ENCODE assay signal across 13 mouse cellular contexts in the genomic region with DNA sequence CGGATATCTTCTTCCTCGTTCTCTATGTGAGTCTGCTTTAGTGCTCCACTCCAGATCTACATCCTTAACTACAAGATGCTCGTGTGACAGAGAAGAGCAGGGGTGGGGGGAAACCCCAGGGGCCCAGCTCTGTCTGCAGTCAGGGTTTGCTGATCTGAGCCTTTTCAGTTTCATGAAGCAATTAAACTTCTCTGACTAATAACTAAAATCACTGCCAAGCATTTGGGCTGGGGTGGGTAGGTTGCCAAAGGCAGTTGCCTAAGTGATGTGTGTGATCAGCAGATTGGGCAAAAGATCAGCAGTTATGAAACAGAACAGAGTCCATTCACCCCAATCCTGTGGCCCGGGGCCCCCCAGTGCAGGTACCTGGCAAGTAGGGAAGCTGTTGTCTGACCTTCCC.
DNase-seq lines count a peak whose midpoint lies in the region; TF ChIP-seq lines count a peak whose summit lies in the region.
"Had no signal": no experiment of that assay in that cellular context is flagged by ENCODE, and none has a peak within 500 bp of the region (broad histone marks: within the 10 kb centered on the region; RNA-seq: fewer than 3 reads in every experiment).

No protein-coding gene starts in this region.

- no peak overlapping the region for H3K4me3 ChIP-seq in heart, adult 2 months
- no peak overlapping the region for H3K4me3 ChIP-seq in heart, embryonic 10.5 days
- no peak overlapping the region for H3K4me3 ChIP-seq in hindbrain, embryonic 10.5 days
- H3K4me3 ChIP-seq: hindbrain, embryonic 12.5 days; myocyte had no signal

- no peak overlapping the region for H3K27ac ChIP-seq in heart, adult 2 months
- no peak overlapping the region for H3K27ac ChIP-seq in heart, embryonic 10.5 days
- no peak overlapping the region for H3K27ac ChIP-seq in hindbrain, embryonic 10.5 days
- H3K27ac ChIP-seq: hindbrain, embryonic 12.5 days; macrophage had no signal

- DNase-seq in heart, adult 2 months = peak; percentile 22 to 39
- no peak for DNase-seq in heart, embryonic 10.5 days (ENCODE audit: low spot score)
- peak; percentile 26 for DNase-seq in urinary bladder, postnatal 25 days (ENCODE audit: low spot score)
- no peak for DNase-seq in urinary bladder, postnatal 4 days (ENCODE audit: low spot score in 2 of 2)
- DNase-seq in gastrocnemius, postnatal 36 days = peak; percentile 41 to 58
- no peak for DNase-seq in hindbrain, embryonic 10.5 days (ENCODE audit: low spot score)
- no peak for DNase-seq in left cerebral cortex, adult 18-20 months (ENCODE audit: low spot score in 2 of 2)
- no peak for DNase-seq in thymus, postnatal 4 days
- DNase-seq: left cerebral cortex, postnatal 4 days; right cerebral cortex, adult 18-20 months had no signal

- intact Hi-C loops in heart, adult 2 months (cut with DNase I) = no loop called here
- intact Hi-C loops in gastrocnemius, postnatal 36 days (cut with DNase I) = no loop called here

- 69% methylated on average over 4 of the region's 4 CpGs for WGBS in heart, adult 2 months
- WGBS in heart, embryonic 10.5 days = 88% methylated on average over 4 of the region's 4 CpGs
- 91% methylated on average over 4 of the region's 4 CpGs for WGBS in hindbrain, embryonic 10.5 days

- H3K79me2 ChIP-seq in heart, adult 2 months (replicated peaks; ENCODE audit: control insufficient read depth, insufficient read depth, low read length) = no peaks in the 10 kb centered on the region

- TF ChIP-seq POLR2A in heart, adult 2 months (IDR thresholded peaks at IDR 0.05; ENCODE audit: insufficient read depth, low read depth, low read length) = no peak

- TF ChIP-seq EP300 in heart, adult 2 months (IDR thresholded peaks at IDR 0.05; ENCODE audit: insufficient read depth, low read depth, low read length) = no peak

- H3K4me1 ChIP-seq in heart, adult 2 months (ENCODE audit: control insufficient read depth, insufficient read depth, low read length) = peaks cover 2% of the 10 kb centered on the region
- H3K4me1 ChIP-seq in heart, embryonic 10.5 days = peaks cover 22% of the 10 kb centered on the region
- peaks cover 14% of the 10 kb centered on the region for H3K4me1 ChIP-seq in hindbrain, embryonic 10.5 days (replicated peaks)

- no peaks in the 10 kb centered on the region for H3K27me3 ChIP-seq in heart, adult 2 months (ENCODE audit: control insufficient read depth, insufficient read depth, low read length)
- H3K27me3 ChIP-seq in heart, embryonic 10.5 days (ENCODE audit: insufficient read depth, poor library complexity, severe bottlenecking) = no peaks in the 10 kb centered on the region
- H3K27me3 ChIP-seq in hindbrain, embryonic 10.5 days (ENCODE audit: insufficient read depth, poor library complexity, severe bottlenecking) = no peaks in the 10 kb centered on the region
- H3K27me3 ChIP-seq: hindbrain, embryonic 12.5 days had no signal

- no peak overlapping the region for H3K9ac ChIP-seq in heart, adult 2 months (ENCODE audit: low read depth, low read length)
- H3K9ac ChIP-seq: hindbrain, embryonic 12.5 days had no signal

- H3K9me3 ChIP-seq in heart, embryonic 10.5 days = no peaks in the 10 kb centered on the region
- H3K9me3 ChIP-seq in hindbrain, embryonic 10.5 days = peaks cover 5% of the 10 kb centered on the region; the same call in 1 of the 2 replicates
- H3K9me3 ChIP-seq: hindbrain, embryonic 12.5 days had no signal

- TF ChIP-seq CTCF in heart, adult 2 months (IDR thresholded peaks at IDR 0.05) = no peak

- H3K36me3 ChIP-seq in heart, adult 2 months (ENCODE audit: control insufficient read depth, insufficient read depth, low read length) = no peaks in the 10 kb centered on the region
- peaks cover 6% of the 10 kb centered on the region; the same call in 1 of the 2 replicates for H3K36me3 ChIP-seq in heart, embryonic 10.5 days
- peaks cover 15% of the 10 kb centered on the region for H3K36me3 ChIP-seq in hindbrain, embryonic 10.5 days
- H3K36me3 ChIP-seq: hindbrain, embryonic 12.5 days had no signal

Comparison
In these comparisons a context has a peak if more than half of its experiments do, and no peak if none do; other contexts are left out.
1. DNase-seq: peak in heart, adult 2 months (2 of 2), urinary bladder, postnatal 25 days (single experiment) and gastrocnemius, postnatal 36 days (2 of 2); none in heart, embryonic 10.5 days (single experiment), urinary bladder, postnatal 4 days (0 of 2), hindbrain, embryonic 10.5 days (single experiment), left cerebral cortex, adult 18-20 months (0 of 2) and thymus, postnatal 4 days (single experiment).